Mouse (Mus musculus) v-Abl transformed pro-B cells (cell line): ENCODE measurements around the gene Csrnp1.

Experiments used
- in situ Hi-C, 2 experiments: fragments of 400-800 bp; cut with MboI; formaldehyde crosslinking; loops; one replicate each; pipeline ENCODE4 v1.15.1; 2025; ENCODE audit not compliant: unreplicated experiment in 2 of 2

The Csrnp1 gene

GRCm38 (mm10) chr9:119966221-119966910 lies 18.1 kb downstream of the Csrnp1 start:
- in situ Hi-C loops = loop anchor here (5.0 kb wide), 3 partner anchors 46 to 106 kb away; no protein-coding TSS in a partner anchor

DNA sequence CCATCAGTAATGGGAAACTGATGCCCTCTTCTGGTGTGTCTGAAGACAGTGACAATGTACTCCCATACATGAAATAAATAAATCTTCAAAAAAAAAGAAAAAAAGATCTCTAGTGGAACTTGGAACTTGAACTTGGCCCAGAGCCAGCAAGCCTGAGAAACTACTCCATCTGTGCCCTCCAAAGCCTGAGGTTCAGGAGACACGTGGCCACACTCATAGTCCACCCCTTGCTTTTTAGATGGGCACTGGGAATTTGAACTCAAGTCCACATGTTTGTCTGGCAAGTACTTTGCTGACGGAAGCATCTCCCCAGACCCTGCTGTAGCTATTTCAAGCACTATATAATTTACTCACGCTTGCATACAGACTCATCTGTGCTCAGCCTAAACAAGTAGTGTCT lies 19.3 kb downstream of the Csrnp1 start:
- in situ Hi-C loops = loop anchor here (5.0 kb wide), 3 partner anchors 47 to 107 kb away; no protein-coding TSS in a partner anchor

DNA sequence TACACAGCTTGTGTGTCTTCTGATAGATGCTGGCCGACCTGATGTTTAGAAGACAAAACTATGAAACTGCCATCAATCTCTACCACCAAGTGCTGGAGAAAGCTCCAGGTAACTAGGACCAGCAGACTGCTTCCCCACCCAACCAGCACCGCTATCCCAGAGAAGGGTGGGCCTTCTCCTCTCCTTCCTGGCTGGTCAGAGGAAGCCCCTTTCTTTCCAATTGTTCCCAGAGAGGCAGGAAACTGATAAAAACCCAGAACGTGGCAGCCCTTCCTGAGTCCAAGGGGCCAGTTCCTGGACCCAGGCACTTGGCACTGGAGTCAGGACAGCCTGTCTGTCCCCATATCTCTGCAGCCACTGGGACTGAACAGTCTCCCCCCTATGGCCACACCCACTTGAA lies 20.3 kb downstream of the Csrnp1 start:
- in situ Hi-C loops = loop anchor here in 1 of 2 experiments (5.0 kb wide), 1 partner anchor 108 kb away; no protein-coding TSS in a partner anchor

DNA sequence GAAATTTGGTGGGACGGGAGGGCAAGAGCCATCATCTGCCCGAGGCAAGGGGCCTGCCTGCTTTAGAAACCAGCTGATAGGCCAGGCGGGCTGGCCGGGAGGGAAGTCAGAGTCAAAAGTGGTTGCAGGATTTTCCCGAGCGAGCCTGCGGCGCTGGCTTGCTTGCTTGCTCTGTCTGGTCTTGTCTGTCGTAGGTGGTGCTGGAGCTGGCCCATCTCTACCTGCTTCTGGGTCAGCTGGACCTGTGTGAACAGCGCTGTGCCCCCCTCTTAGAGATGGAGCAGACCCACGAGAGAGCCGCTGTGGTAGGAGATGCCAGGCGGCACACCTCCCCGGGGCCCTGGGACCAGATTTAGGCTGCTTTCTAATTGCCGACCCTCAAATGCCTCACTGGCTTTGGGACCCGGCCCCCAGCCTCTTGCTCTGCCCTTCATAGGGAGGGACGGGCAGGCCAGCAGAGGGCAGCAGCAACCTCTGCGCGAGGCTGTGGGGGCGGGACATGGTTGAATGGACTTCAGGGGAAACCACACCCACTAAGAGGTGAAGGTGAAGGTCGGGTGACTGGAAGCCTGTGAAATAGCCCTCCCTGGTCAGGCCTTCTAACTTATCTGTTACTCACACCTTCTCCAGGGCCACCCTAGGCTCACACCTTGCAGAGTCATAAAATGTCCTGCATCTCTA lies 21.3 kb downstream of the Csrnp1 start:
- in situ Hi-C loops = loop anchor here in 1 of 2 experiments (5.0 kb wide), 1 partner anchor 109 kb away; no protein-coding TSS in a partner anchor

DNA sequence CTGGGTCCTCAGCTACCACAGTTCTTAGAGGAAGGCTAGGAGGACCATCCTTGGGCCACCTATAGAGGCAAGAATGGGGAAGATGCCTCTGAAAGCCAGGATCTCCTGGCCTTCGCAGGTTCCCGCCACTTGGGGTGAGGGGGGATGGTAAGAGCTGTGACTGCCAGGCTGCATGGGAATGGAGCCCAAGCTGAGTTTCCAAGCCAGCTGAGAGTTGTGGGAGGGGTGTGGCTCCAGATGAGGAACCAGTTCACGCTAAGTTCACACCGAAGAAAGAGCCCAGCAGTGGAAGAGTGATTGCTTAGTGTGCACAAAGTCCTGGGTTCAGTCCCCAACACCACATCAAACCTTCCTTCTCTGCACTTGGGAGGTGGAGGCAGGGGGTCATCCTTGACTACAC lies 22.2 kb downstream of the Csrnp1 start:
- in situ Hi-C loops = loop anchor here in 1 of 2 experiments (5.0 kb wide), 1 partner anchor 110 kb away; no protein-coding TSS in a partner anchor

DNA sequence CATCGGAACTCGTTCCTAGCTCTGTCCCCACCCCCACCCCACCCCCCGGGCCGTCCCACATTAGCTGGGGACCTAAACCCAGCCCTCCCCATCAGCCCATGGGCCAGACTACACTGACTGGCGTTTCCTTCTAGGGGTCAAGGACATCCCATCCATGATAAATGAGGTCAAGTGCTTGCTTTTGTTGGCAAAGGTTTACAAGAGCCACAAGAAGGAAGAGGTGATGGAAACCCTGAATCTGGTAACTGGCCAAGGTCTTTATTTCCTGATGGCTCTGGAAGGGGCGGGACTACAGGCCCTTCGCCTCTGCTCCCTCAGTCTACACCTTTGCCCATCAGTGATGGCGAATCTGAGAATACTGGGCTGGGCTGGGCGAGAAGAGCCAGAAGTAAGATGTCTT lies 25.6 kb downstream of the Csrnp1 start:
- in situ Hi-C loops = no loop called here

DNA sequence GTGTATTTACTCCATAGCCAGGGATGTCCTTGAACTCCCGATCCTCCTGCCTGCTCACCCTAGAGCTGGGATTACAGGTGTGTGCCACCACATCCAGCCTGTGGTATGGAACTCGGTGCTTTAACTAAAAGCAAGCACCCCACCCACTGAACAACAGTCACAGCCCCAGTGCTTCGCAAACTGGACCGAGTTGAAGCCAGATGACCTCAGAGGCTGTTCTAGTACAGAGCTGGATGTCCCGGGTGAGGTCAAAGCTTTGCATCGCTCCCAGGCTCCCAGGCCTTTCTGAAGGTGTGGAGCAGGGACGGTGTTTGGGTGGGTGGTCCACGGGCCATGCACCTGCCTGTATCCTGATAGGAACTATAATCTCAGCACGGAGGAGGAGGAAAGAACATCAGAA lies 33.1 kb downstream of the Csrnp1 start:
- in situ Hi-C loops = no loop called here

- in situ Hi-C loops = no loop called here
These were observed 34.0 kb downstream of the Csrnp1 start for GRCm38 (mm10) chr9:119950434-119950833.

DNA sequence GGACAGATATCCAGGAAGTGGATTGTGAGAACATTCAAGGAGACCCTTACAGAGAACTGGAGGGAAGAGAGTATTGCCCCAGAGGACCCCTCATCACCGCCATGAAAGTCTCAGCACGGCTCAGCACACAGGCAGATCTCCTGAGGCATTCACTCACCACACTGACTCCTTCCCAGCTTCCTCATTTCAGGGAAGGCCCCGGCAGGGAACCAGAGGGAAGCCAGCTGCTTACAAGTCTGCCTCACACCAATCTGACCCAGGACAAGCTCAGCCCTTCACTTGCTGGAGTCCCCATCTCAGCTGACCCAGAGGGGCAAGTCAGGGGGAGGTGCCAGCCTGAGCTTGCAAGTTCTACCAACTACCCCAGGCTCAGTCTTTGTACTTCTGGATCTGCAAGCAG lies 35.7 kb downstream of the Csrnp1 start:
- in situ Hi-C loops = no loop called here

DNA sequence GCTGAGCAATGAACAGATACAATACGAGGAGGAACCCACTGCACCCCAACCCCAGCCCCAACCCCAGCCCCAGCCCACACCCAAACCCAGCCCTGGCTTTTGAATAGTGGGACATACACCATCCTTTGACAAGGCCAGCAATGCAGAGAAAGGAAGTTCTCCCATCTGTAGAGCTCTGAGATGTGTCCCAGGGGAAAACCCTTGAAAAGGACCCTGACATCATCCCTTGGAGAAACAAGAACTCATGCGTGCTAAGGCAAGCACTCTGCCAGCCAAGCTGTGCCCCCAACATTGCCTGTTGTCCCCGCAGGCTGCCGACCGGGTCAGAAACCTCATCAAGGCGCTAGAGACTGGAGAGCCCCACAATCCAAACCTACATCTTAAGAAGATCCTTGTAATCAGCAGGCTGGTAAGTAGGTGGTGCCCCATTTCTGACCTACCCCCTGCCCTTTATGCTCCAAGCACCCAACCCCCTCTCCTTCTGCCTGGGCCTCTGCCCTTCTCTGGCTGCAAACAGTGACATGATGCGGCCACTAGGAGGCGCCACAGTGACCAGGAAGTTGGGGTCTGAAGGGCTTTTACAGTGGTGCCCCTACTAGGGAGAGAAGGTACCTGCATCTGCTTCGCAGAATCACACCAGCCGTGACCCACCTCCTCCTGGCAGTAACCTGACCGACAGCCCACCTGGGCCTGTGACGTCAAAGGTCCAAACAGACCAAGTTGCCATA lies 39.1 kb downstream of the Csrnp1 start:
- in situ Hi-C loops = no loop called here

- in situ Hi-C loops = no loop called here
These were observed 41.1 kb downstream of the Csrnp1 start for GRCm38 (mm10) chr9:119943326-119943725.

GRCm38 (mm10) chr9:119941861-119942260 lies 42.6 kb downstream of the Csrnp1 start:
- in situ Hi-C loops = no loop called here

DNA sequence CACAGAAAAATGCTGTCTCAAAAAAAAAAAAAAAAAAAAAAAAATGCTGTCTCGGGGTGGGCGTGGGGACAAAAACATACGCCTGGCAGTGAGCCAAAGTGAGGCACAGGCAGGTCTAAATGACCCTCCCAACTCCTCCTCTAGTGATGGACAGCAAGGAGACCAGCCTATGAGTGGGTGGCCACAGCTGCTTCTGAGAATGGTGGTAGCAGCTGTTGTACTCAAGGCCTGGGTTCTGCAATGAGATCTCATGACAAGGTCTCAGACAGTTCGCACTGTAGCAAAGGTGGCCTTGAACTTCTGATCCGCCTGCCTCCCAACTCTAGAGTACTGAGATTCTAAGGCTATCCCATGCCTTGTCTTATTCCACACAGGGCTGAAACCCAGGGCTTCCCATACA lies 43.1 kb downstream of the Csrnp1 start:
- in situ Hi-C loops = no loop called here

- in situ Hi-C loops = no loop called here
These were observed 44.8 kb downstream of the Csrnp1 start for GRCm38 (mm10) chr9:119939646-119940045.

DNA sequence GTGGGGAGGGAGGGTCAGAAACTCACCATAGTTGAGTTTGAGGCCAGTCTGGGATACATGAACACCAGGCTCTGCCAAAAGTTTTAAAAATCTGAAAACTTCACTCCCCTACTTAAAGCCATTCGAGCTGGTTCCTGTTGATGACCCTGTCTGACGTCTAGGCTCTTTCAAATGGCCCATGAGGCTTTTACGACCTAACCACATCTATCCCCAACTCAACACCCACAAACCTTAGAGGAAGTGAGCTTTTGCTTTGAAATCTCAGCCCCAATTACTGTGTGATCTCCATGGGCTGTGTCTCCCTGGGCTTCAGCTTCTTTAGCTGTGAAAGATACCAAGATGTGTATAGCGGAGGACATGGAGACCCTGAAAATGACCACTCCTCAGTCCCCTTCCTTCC lies 46.0 kb downstream of the Csrnp1 start:
- in situ Hi-C loops = no loop called here

GRCm38 (mm10) chr9:119937005-119937773 lies 47.3 kb downstream of the Csrnp1 start, which contains the start of the genes Gorasp1 and Ttc21a:
Gorasp1 (minus strand) TSS chr9:119937565.
Ttc21a (plus strand) TSS chr9:119937606.
- in situ Hi-C loops = no loop called here

- in situ Hi-C loops = no loop called here
These were observed 50.8 kb downstream of the Csrnp1 start for GRCm38 (mm10) chr9:119933675-119934074.

DNA sequence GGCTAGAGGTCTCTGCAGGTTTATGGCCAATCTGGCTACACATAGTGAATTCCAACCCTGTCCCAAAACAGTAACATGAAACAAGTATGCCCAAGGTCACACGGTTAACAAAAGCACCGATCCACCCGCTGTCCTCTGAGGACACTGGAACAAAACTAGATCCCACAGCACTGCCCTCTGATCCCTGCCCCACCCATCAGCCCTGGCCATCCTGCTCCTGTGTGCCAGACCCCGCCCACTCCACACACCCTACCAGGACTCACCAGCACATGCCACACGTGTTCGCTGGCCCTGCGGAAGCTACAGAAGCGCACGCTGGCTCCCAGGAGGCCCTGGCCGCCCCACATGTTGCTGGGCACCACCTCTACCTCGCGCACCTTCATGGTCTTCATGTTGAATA lies 52.1 kb downstream of the Csrnp1 start:
- in situ Hi-C loops = no loop called here

- in situ Hi-C loops = no loop called here
These were observed 58.0 kb downstream of the Csrnp1 start for GRCm38 (mm10) chr9:119926497-119926896.

DNA sequence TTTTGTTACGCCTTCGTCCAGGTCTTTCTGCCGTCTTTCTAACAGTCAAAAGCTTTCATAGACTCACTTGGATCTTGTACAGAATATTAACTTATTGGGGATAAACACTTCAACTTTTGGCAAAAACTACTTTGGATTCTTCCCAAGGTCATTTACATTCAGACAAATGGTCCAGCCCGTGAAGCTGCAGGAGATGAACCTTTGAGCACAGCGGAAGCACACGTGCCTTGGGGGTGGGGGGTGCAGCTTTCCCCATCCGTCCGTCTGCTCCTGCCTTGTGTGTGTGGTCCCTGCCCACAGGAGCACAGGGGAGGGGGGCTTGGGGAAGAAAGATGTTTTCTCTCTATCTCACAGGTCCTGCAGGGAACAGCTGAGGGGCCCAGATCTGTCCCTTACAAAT lies 58.7 kb downstream of the Csrnp1 start:
- in situ Hi-C loops = no loop called here
